ENCODE assay signal across 23 mouse cellular contexts in genomic region chr2:136811331-136811730, GRCm38 (mm10).
"Had no signal": no experiment of that assay in that cellular context is flagged by ENCODE, and none has a peak within 500 bp of the region (broad histone marks: within the 10 kb centered on the region; RNA-seq: fewer than 3 reads in every experiment).

No protein-coding gene starts in this region.

- ATAC-seq: liver, postnatal 0 days; midbrain, embryonic 13.5 days; midbrain, embryonic 16.5 days had no signal

- H3K9me3 ChIP-seq: limb, embryonic 12.5 days; limb, embryonic 15.5 days; lung, embryonic 15.5 days; midbrain, embryonic 10.5 days; midbrain, embryonic 13.5 days; neural tube, embryonic 13.5 days; stomach, embryonic 15.5 days had no signal

- H3K9ac ChIP-seq: limb, embryonic 12.5 days; limb, embryonic 15.5 days; liver, embryonic 14.5 days; liver, postnatal 0 days; lung, embryonic 15.5 days; midbrain, embryonic 13.5 days; neural tube, embryonic 13.5 days; stomach, embryonic 15.5 days had no signal

- H3K27me3 ChIP-seq: limb, embryonic 12.5 days; limb, embryonic 15.5 days; lung, embryonic 15.5 days; megakaryocyte, embryonic 14.5 days; midbrain, embryonic 13.5 days; neural tube, embryonic 13.5 days; stomach, embryonic 15.5 days had no signal

- H3K27ac ChIP-seq: kidney, postnatal 0 days; layer of hippocampus, adult 2 months; limb, embryonic 12.5 days; limb, embryonic 15.5 days; liver, embryonic 14.5 days; lung, embryonic 15.5 days; midbrain, embryonic 10.5 days; midbrain, embryonic 13.5 days; neural tube, embryonic 13.5 days; stomach, embryonic 15.5 days had no signal

- H3K36me3 ChIP-seq: limb, embryonic 12.5 days; limb, embryonic 15.5 days; lung, embryonic 15.5 days; midbrain, embryonic 10.5 days; midbrain, embryonic 13.5 days; neural tube, embryonic 13.5 days; stomach, embryonic 15.5 days had no signal

- H3K4me3 ChIP-seq: layer of hippocampus, adult 2 months; limb, embryonic 12.5 days; limb, embryonic 15.5 days; lung, embryonic 15.5 days; megakaryocyte, embryonic 14.5 days; midbrain, embryonic 10.5 days; midbrain, embryonic 13.5 days; myocyte; neural tube, embryonic 13.5 days; stomach, embryonic 15.5 days had no signal

- H3K4me2 ChIP-seq: limb, embryonic 12.5 days; limb, embryonic 15.5 days; liver, embryonic 11.5 days; lung, embryonic 15.5 days; midbrain, embryonic 13.5 days; neural tube, embryonic 13.5 days; stomach, embryonic 15.5 days had no signal

- DNase-seq: kidney, adult 2 months; kidney, postnatal 25 days; layer of hippocampus, adult 9-11 months; liver, postnatal 0 days; lung, postnatal 14 days; retina, postnatal 1 day; right cerebral cortex, postnatal 25 days; spleen, adult 18-20 months; thymus, postnatal 36 days had no signal

- H3K4me1 ChIP-seq: lung, embryonic 15.5 days; megakaryocyte, embryonic 14.5 days; midbrain, embryonic 10.5 days; midbrain, embryonic 13.5 days; neural tube, embryonic 13.5 days; stomach, embryonic 15.5 days had no signal
